Mouse (Mus musculus) stomach, embryonic 15.5 days (tissue): Measurements from ENCODE around the gene Lhpp. TPM values are rescaled to one million over a fixed set of nuclear protein-coding genes. Genes with fewer than 3 reads are reported as not detected.
"Not testable (repeated sequence)": the region's sequence is repeated elsewhere in the genome, so short reads cannot be mapped to it uniquely, and the experiment has no call there.

ENCODE experiments used
- ATAC-seq: fragments of 200-750 bp; cut with Nextera tagmentation; 2 replicates; pipeline ENCODE4 v1.8.0; 2017; ENCODE audit warnings: low read depth, moderate number of reproducible peaks, moderate TSS enrichment; ENCODE audit not compliant: insufficient read depth, low FRiP score
- H3K27ac ChIP-seq: fragments of 300-500 bp; sonication (generic); 2 replicates; pipeline ENCODE4 v1.5.1; 2015; ENCODE audit warnings: mild to moderate bottlenecking, inconsistent platforms
- H3K27me3 ChIP-seq: fragments of 300-500 bp; sonication (generic); replicated peaks from 2 replicates; pipeline ENCODE4 v1.6.1; 2015; ENCODE audit warnings: inconsistent platforms
- H3K36me3 ChIP-seq: fragments of 300-500 bp; sonication (generic); 2 replicates; pipeline ENCODE4 v1.6.1; 2015; ENCODE audit warnings: inconsistent platforms
- H3K4me1 ChIP-seq: fragments of 300-500 bp; sonication (generic); 2 replicates; pipeline ENCODE4 v1.6.1; 2015; ENCODE audit warnings: inconsistent platforms
- H3K4me2 ChIP-seq: fragments of 300-500 bp; sonication (generic); 2 replicates; pipeline ENCODE4 v1.6.1; 2015; ENCODE audit warnings: mild to moderate bottlenecking, inconsistent platforms
- H3K4me3 ChIP-seq: fragments of 300-500 bp; sonication (generic); replicated peaks from 2 replicates; pipeline ENCODE4 v1.5.1; 2015; ENCODE audit warnings: inconsistent platforms
- H3K9ac ChIP-seq: fragments of 300-500 bp; sonication (generic); 2 replicates; pipeline ENCODE4 v1.6.1; 2015; ENCODE audit warnings: inconsistent platforms
- H3K9me3 ChIP-seq: fragments of 300-500 bp; sonication (generic); 2 replicates; pipeline ENCODE4 v1.6.1; 2016; ENCODE audit warnings: inconsistent platforms
- WGBS: fragments of 180-500 bp; shearing (Covaris S2); methylation state at CpG from one replicate; pipeline ENCODE4 v1.1.7; 2015; 5-methylcytosine and 5-hydroxymethylcytosine counted together
- polyA plus RNA-seq: library from polyadenylated mRNA; unstranded; fragments of >200 nt; fragmentation: Nextera tagmentation; extraction: Ambion mirVana; gene quantifications from 2 replicates; pipeline ENCODE4 v1.2.1, GENCODE M21; 2015

Gene Lhpp
- polyA plus RNA-seq, 1 experiment from 2014 or later: 15.9 TPM

GRCm38 (mm10) chr7:132658058-132658450 is 47.6 kb downstream of the Lhpp start:
- H3K27me3 ChIP-seq: no peaks in the 10 kb centered on the region
- no peak overlapping the region for H3K4me3 ChIP-seq
- no peaks in the 10 kb centered on the region for H3K9me3 ChIP-seq
- H3K4me2 ChIP-seq: 0 out of 2 replicates have a peak overlapping the region, but pooled peaks have one; percentile 19
- no peak overlapping the region for H3K9ac ChIP-seq
- ATAC-seq: no peak
- 10% methylated on average over 9 of the region's 9 CpGs for WGBS
- no peaks in the 10 kb centered on the region for H3K36me3 ChIP-seq
- H3K27ac ChIP-seq: peak overlapping the region; percentile 66
- peaks cover 43% of the 10 kb centered on the region for H3K4me1 ChIP-seq

- 83% methylated on average over 5 of the region's 5 CpGs for WGBS
- H3K27me3 ChIP-seq: no peaks in the 10 kb centered on the region
- H3K4me2 ChIP-seq: no peak overlapping the region
- no peaks in the 10 kb centered on the region for H3K9me3 ChIP-seq
- peaks cover 43% of the 10 kb centered on the region for H3K4me1 ChIP-seq
- no peak overlapping the region for H3K9ac ChIP-seq
- no peaks in the 10 kb centered on the region for H3K36me3 ChIP-seq
- ATAC-seq: no peak
- peak overlapping the region; percentile 66; the same call in 1 of the 2 replicates for H3K27ac ChIP-seq
- no peak overlapping the region for H3K4me3 ChIP-seq
These were observed 48.2 kb downstream of the Lhpp start for GRCm38 (mm10) chr7:132658688-132659087.

GRCm38 (mm10) chr7:132659633-132660032 is 49.2 kb downstream of the Lhpp start:
- H3K4me1 ChIP-seq: peaks cover 43% of the 10 kb centered on the region
- no peaks in the 10 kb centered on the region for H3K27me3 ChIP-seq
- H3K9ac ChIP-seq: no peak overlapping the region
- no peak overlapping the region for H3K27ac ChIP-seq
- H3K36me3 ChIP-seq: no peaks in the 10 kb centered on the region
- WGBS: 48% methylated on average over 7 of the region's 7 CpGs
- no peaks in the 10 kb centered on the region for H3K9me3 ChIP-seq
- no peak overlapping the region for H3K4me3 ChIP-seq
- no peak overlapping the region for H3K4me2 ChIP-seq
- no peak for ATAC-seq

- 68% methylated on average over 6 of the region's 6 CpGs for WGBS
- not testable (repeated sequence) for H3K9ac ChIP-seq, H3K27ac ChIP-seq, H3K4me3 ChIP-seq, H3K9me3 ChIP-seq, H3K36me3 ChIP-seq, H3K4me2 ChIP-seq, H3K27me3 ChIP-seq, ATAC-seq
- peaks cover 28% of the 10 kb centered on the region for H3K4me1 ChIP-seq
These were observed 52.4 kb downstream of the Lhpp start for GRCm38 (mm10) chr7:132662831-132663230.

GRCm38 (mm10) chr7:132664815-132665214 is 54.4 kb downstream of the Lhpp start:
- Histone ChIP-seq H3K4me2 (no peak overlapping the region), H3K27ac (no peak overlapping the region), H3K4me1 (peaks cover 11% of the 10 kb centered on the region), H3K9me3 (no peaks in the 10 kb centered on the region), H3K27me3 (no peaks in the 10 kb centered on the region), H3K9ac (no peak overlapping the region), H3K36me3 (no peaks in the 10 kb centered on the region), H3K4me3 (no peak overlapping the region)
- no peak for ATAC-seq
- 81% methylated on average over 6 of the region's 6 CpGs for WGBS

GRCm38 (mm10) chr7:132665664-132666382 is 55.4 kb downstream of the Lhpp start:
- no peak for ATAC-seq
- 68% methylated on average over 7 of the region's 8 CpGs for WGBS

GRCm38 (mm10) chr7:132666516-132666915 is 56.1 kb downstream of the Lhpp start:
- no peak overlapping the region for H3K9ac ChIP-seq
- no peaks in the 10 kb centered on the region for H3K36me3 ChIP-seq
- no peak overlapping the region for H3K27ac ChIP-seq
- no peak for ATAC-seq
- no peak overlapping the region for H3K4me3 ChIP-seq
- no peaks in the 10 kb centered on the region for H3K27me3 ChIP-seq
- H3K4me1 ChIP-seq: peaks cover under 1% of the 10 kb centered on the region; the same call in 1 of the 2 replicates
- WGBS: 64% methylated on average over 4 of the region's 4 CpGs
- no peaks in the 10 kb centered on the region for H3K9me3 ChIP-seq
- no peak overlapping the region for H3K4me2 ChIP-seq

More at GRCm38 (mm10) chr7:132665664-132666382, 55.4 kb downstream of the Lhpp start:
- Histone ChIP-seq H3K27me3 (no peaks in the 10 kb centered on the region), H3K36me3 (no peaks in the 10 kb centered on the region), H3K9me3 (no peaks in the 10 kb centered on the region), H3K4me2 (no peak overlapping the region), H3K9ac (no peak overlapping the region), H3K4me1 (peaks cover 3% of the 10 kb centered on the region), H3K27ac (no peak overlapping the region), H3K4me3 (no peak overlapping the region)

- no peak for ATAC-seq
- WGBS: 53% methylated on average over 2 of the region's 2 CpGs
- Histone ChIP-seq H3K9ac (no peak overlapping the region), H3K4me3 (no peak overlapping the region), H3K27me3 (no peaks in the 10 kb centered on the region), H3K36me3 (no peaks in the 10 kb centered on the region), H3K4me1 (peaks cover 4% of the 10 kb centered on the region; the same call in 1 of the 2 replicates), H3K27ac (no peak overlapping the region), H3K9me3 (no peaks in the 10 kb centered on the region), H3K4me2 (no peak overlapping the region)
These were observed 58.2 kb downstream of the Lhpp start for GRCm38 (mm10) chr7:132668604-132669003.

- H3K36me3 ChIP-seq: no peaks in the 10 kb centered on the region
- peaks cover 4% of the 10 kb centered on the region; the same call in 1 of the 2 replicates for H3K4me1 ChIP-seq
- H3K4me2 ChIP-seq: no peak overlapping the region
- H3K9ac ChIP-seq: no peak overlapping the region
- no peak overlapping the region for H3K27ac ChIP-seq
- 82% methylated on average over 20 of the region's 20 CpGs for WGBS
- no peaks in the 10 kb centered on the region for H3K9me3 ChIP-seq
- no peaks in the 10 kb centered on the region for H3K27me3 ChIP-seq
- no peak for ATAC-seq
- H3K4me3 ChIP-seq: no peak overlapping the region
These were observed 59.8 kb downstream of the Lhpp start for GRCm38 (mm10) chr7:132669999-132670862.

GRCm38 (mm10) chr7:132670863-132671165 is 60.4 kb downstream of the Lhpp start:
- peaks cover 4% of the 10 kb centered on the region; the same call in 1 of the 2 replicates for H3K4me1 ChIP-seq
- H3K9me3 ChIP-seq: no peaks in the 10 kb centered on the region
- ATAC-seq: no peak
- no peak overlapping the region for H3K27ac ChIP-seq
- H3K4me2 ChIP-seq: no peak overlapping the region
- H3K4me3 ChIP-seq: no peak overlapping the region
- no peak overlapping the region for H3K9ac ChIP-seq
- H3K36me3 ChIP-seq: no peaks in the 10 kb centered on the region
- 88% methylated on average over 3 of the region's 3 CpGs for WGBS
- no peaks in the 10 kb centered on the region for H3K27me3 ChIP-seq

- ATAC-seq: peak; percentile 27; the same call in 1 of the 2 replicates
- no peak overlapping the region for H3K4me2 ChIP-seq
- peaks cover 4% of the 10 kb centered on the region; the same call in 1 of the 2 replicates for H3K4me1 ChIP-seq
- no peaks in the 10 kb centered on the region for H3K36me3 ChIP-seq
- no peak overlapping the region for H3K27ac ChIP-seq
- WGBS: 59% methylated on average over 7 of the region's 7 CpGs
- H3K27me3 ChIP-seq: no peaks in the 10 kb centered on the region
- H3K9ac ChIP-seq: no peak overlapping the region
- no peak overlapping the region for H3K4me3 ChIP-seq
- no peaks in the 10 kb centered on the region for H3K9me3 ChIP-seq
These were observed 62.1 kb downstream of the Lhpp start for GRCm38 (mm10) chr7:132672481-132672959.
